Mouse (Mus musculus) embryonic facial prominence, embryonic 10.5 days (tissue): ENCODE results near the gene Gapvd1. TPM values are rescaled to one million over a fixed set of nuclear protein-coding genes. Genes with fewer than 3 reads are reported as not detected.
A peak's percentile ranks its signal among the peaks of the same experiment; 100 is the strongest.
"Not testable (repeated sequence)": the region's sequence is repeated elsewhere in the genome, so short reads cannot be mapped to it uniquely, and the experiment has no call there.

Source experiments
- DNase-seq: peaks from one replicate; pipeline ENCODE4 v3.0.0-alpha.2; 2017; ENCODE audit warnings: low spot score
- H3K27ac ChIP-seq: fragments of 300-500 bp; sonication (generic); replicated peaks from 2 replicates; pipeline ENCODE4 v1.5.1; 2016; ENCODE audit warnings: mild to moderate bottlenecking
- H3K27me3 ChIP-seq: fragments of 300-500 bp; sonication (generic); replicated peaks from 2 replicates; pipeline ENCODE4 v1.6.1; 2016; ENCODE audit warnings: low read depth, mild to moderate bottlenecking; ENCODE audit not compliant: poor library complexity, severe bottlenecking
- H3K36me3 ChIP-seq: fragments of 300-500 bp; sonication (generic); replicated peaks from 2 replicates; pipeline ENCODE4 v1.6.1; 2016; ENCODE audit warnings: mild to moderate bottlenecking, moderate library complexity
- H3K4me1 ChIP-seq: fragments of 300-500 bp; sonication (generic); 2 replicates; pipeline ENCODE4 v1.6.1; 2016
- H3K4me3 ChIP-seq: fragments of 300-500 bp; sonication (generic); 2 replicates; pipeline ENCODE4 v1.5.1; 2016; ENCODE audit warnings: mild to moderate bottlenecking, moderate library complexity
- H3K9me3 ChIP-seq: fragments of 300-500 bp; sonication (generic); 2 replicates; pipeline ENCODE4 v1.6.1; 2016; ENCODE audit warnings: mild to moderate bottlenecking
- WGBS: fragments of 180-500 bp; shearing (Covaris S2); methylation state at CpG from one replicate; pipeline ENCODE4 v1.1.7; 2016; 5-methylcytosine and 5-hydroxymethylcytosine counted together
- polyA plus RNA-seq: library from polyadenylated mRNA; unstranded; fragments of >200 nt; fragmentation: Nextera tagmentation; extraction: Ambion mirVana; gene quantifications from 2 replicates; pipeline ENCODE4 v1.2.1, GENCODE M21; 2016

Gapvd1 gene
- 80.6 and 87.1 TPM in 2 replicates for polyA plus RNA-seq

DNA sequence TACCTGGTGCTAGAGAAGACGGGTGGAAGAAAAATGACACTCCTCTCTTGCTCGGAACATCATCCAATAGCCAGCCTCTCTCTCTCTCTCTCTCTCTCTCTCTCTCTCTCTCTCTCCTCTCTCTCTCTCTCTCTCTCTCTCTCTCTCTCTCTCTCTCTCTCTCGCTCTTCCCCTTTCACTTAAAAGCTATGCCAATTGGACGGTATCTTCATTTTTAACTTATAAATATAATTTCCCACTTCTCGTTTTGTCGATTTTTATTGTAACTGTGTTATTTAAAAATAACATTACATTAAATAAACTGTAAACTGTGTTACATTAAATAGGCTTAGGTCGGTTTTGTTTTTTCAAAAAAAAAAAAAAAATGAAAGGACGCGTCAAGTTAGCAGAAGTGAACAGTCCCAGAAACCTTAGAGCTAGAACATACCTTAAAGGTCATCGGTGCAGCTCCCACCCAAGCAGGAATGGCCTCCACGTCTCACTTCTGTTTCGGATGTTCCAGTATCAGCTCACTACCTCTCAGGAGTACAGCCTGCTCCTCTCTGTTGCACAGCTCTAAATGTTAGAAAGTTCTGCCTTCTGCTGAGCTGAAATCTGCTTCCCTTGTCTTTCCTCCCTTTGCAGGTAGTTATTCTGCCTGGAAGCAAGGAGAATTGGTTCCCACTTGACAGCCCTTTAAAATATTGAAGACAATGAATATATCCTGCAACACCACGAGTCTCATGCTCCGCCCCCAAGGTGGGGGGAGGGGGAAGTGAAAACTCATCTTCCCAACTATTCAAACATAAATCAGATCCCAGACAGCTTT, at the start of gene Gapvd1:
Gene Gapvd1, minus strand, starts transcription at position 682 of the 808 bp plus-strand sequence.
- peak within 1 kb of the TSS; percentile 97 for H3K27ac ChIP-seq
- no peaks in the 10 kb centered on the region for H3K36me3 ChIP-seq
- peak; percentile 65 for DNase-seq
- H3K4me3 ChIP-seq, result peak within 1 kb of the TSS; percentile 94
- H3K9me3 ChIP-seq, result no peaks in the 10 kb centered on the region
- WGBS, result under 1% methylated on average over 14 of the region's 14 CpGs
- H3K27me3 ChIP-seq, result no peaks in the 10 kb centered on the region
- peaks cover 17% of the 10 kb centered on the region for H3K4me1 ChIP-seq

DNA sequence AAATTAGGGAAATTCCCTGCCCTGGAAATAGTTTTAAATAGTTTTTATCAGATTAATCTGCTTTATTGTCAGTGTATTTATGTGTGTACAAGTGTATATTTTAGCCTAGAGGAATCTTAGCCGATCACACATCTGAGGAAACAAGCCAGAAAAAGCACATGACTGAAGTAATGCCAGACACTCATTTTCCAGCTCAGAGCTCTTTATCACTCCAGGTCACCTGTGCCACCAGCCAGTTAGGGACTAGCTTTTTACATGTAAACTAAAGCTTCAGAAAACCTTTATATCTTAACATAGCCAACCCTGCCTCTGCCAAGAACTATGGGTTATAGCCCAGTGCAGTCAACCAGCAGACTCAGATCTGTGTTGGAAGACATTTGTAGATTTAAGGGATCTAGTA, 49.8 kb upstream of the Gapvd1 start:
- H3K9me3 ChIP-seq, result no peaks in the 10 kb centered on the region
- no peak overlapping the region for H3K4me3 ChIP-seq
- H3K27me3 ChIP-seq, result no peaks in the 10 kb centered on the region
- H3K4me1 ChIP-seq, result peaks cover 24% of the 10 kb centered on the region
- DNase-seq, result no peak
- 95% methylated on average over 1 of the region's 1 CpGs for WGBS
- H3K36me3 ChIP-seq, result peaks cover 58% of the 10 kb centered on the region
- H3K27ac ChIP-seq, result no peak overlapping the region

DNA sequence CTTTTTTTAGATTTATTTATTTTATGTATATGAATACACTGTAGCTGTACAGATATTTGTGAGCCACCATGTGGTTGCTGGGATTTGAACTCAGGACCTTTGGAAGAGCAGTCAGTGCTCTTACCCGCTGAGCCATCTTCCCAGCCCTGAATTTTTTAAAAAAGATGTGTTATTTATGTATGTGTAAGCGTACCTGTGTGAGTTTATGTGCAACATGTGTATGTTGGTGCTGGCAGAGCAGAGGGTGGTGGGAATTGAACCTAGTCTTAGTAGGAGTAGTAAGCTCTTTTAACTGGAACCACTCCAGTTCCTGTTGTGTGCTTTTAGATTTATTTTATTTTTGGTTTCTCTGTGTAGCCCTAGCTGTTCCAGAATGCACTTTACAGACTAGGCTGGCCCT, 49.1 kb upstream of the Gapvd1 start:
- no peaks in the 10 kb centered on the region for H3K27me3 ChIP-seq
- peak overlapping the region; percentile 69; the same call in 1 of the 2 replicates for H3K4me3 ChIP-seq
- peaks cover 51% of the 10 kb centered on the region for H3K36me3 ChIP-seq
- no peaks in the 10 kb centered on the region for H3K9me3 ChIP-seq
- WGBS, result 96% methylated on average over 2 of the region's 2 CpGs
- peaks cover 26% of the 10 kb centered on the region for H3K4me1 ChIP-seq
- H3K27ac ChIP-seq, result no peak overlapping the region
- DNase-seq, result no peak

DNA sequence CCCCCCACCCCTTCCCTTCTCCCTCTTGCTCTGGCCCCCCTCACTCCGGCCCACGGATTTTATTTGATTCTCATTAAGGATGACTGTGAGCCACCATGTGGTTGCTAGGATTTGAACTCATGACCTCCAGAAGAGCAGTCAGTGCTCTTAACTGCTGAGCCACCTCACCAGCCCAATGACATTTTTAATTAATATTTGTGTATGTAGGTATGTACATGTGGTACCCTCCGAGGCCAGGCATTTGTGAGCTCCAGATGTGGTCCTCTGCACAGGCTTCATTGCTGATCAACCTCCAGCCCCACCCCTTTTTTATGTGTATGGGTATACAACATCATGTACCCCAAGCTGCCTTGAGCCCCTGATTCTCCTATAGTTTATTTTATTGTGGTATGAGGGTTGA, 48.7 kb upstream of the Gapvd1 start:
- peaks cover 30% of the 10 kb centered on the region for H3K4me1 ChIP-seq
- WGBS, result 82% methylated on average over 3 of the region's 3 CpGs
- no peaks in the 10 kb centered on the region for H3K27me3 ChIP-seq
- DNase-seq, result no peak
- no peak overlapping the region for H3K27ac ChIP-seq
- H3K36me3 ChIP-seq, result peaks cover 47% of the 10 kb centered on the region
- H3K4me3 ChIP-seq, result peak overlapping the region; percentile 69
- no peaks in the 10 kb centered on the region for H3K9me3 ChIP-seq

DNA sequence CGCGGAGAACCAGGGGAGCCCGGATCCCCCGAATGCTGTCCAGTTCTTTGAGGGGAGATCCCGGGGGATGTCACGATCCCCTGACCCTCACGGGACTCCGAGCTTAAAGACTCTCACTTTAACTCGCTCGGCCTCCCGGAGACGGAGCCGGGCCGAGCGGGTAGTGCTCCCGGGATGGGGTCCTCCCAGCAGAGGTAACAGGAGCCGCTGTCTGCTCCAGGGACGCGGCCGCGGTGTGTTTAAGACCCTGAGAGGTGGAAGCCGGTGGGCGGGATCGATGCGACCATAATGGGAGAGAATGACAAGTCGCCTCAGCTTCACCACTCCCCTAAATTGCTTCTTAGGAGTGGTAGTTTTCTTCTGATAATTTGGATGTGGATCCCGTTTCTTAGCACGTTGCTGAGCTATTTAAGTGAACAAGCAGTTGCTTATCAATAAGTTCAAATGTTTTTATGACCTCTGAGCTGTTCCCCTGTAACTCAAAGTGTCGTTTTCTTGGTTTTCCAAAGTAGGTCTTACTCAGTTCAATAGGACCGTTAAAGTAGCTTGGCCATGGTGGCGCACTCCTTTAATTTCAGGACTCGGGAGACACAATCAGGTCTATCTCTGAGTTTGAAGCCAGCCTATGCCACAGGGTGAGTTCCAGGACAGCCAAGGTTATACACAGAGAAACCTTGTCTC, 47.7 kb upstream of the Gapvd1 start:
- under 1% methylated on average over 32 of the region's 32 CpGs for WGBS

DNA sequence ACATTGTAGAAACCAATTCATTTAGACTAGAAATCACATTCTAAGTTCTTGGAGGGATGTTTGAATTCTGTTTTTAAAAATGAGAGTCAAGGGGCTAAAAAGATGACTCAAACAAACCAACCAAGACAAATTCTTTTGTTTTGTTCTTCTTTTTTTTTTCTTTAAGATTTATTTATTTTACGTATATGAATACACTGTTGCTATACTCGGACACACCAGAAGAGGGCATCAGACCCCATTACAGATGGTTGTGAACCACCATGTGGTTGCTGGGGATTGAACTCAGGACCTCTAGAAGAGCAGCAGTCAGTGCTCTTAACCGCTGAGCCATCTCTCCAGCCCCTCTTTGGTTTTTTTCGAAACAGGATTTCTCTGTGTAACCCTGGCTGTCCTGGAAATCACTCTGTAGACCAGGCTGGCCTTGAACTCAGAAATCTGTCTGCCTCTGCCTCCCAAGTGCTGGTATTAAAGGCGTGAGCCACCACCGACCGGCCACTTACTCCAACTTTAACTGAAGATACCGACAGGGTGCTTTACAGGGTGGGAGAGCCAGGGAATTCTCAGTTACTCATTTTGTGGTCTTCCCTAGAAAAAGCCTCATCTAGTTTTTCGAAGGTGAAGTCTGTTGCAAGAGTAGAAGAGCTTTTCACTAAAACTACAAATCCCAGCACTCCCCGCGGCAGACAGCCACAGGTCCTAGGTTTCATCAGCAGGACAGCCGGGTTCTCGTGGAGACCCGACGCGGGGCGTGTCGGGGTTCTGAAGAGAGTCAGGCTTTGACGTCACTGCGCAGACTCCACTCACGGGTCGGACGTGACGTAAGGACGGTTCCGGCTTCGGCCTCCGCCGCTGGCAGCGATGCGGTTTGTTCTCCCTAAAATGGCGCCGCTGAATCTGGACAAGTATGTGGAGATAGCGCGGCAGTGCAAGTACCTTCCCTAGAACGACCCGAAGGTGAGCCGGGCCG, 46.8 kb upstream of the Gapvd1 start:
- peak overlapping the region; percentile 69 for H3K4me3 ChIP-seq
- 5% methylated on average over 39 of the region's 39 CpGs for WGBS
- H3K9me3 ChIP-seq, result no peaks in the 10 kb centered on the region
- DNase-seq, result peak; percentile 98
- H3K27ac ChIP-seq, result peak overlapping the region; percentile 90
- H3K27me3 ChIP-seq, result no peaks in the 10 kb centered on the region
- H3K36me3 ChIP-seq, result peaks cover 33% of the 10 kb centered on the region
- H3K4me1 ChIP-seq, result peaks cover 34% of the 10 kb centered on the region

More for the DNA sequence above, 47.7 kb upstream of the Gapvd1 start:
- Histone ChIP-seq H3K27ac (peak overlapping the region; percentile 90), H3K4me1 (peaks cover 34% of the 10 kb centered on the region), H3K4me3 (peak overlapping the region; percentile 69), H3K36me3 (peaks cover 39% of the 10 kb centered on the region)
- not testable (repeated sequence) for H3K9me3 ChIP-seq, H3K27me3 ChIP-seq
- peak; percentile 43 for DNase-seq

DNA sequence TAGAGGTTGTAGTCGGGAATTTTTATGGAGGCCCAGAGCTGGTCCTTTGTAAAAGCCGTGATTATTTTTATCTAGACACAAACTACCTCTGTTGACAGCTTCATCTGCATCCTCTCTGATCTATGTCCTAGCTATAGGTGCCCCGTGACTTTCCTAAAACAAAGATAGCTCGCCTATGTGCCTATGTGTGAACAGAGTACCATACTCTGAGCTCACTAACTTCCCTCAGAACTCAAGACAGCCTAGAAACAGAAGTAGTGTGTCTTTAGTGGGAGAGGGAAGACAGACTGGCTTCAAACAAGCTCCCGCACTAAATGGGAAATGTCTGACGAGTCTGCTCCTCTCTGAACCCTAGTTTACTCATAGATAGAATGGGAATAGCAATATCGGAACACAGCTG, 45.3 kb upstream of the Gapvd1 start:
- no peak overlapping the region for H3K27ac ChIP-seq
- DNase-seq, result no peak
- H3K36me3 ChIP-seq, result peaks cover 33% of the 10 kb centered on the region
- no peaks in the 10 kb centered on the region for H3K9me3 ChIP-seq
- peaks cover 34% of the 10 kb centered on the region for H3K4me1 ChIP-seq
- H3K27me3 ChIP-seq, result no peaks in the 10 kb centered on the region
- H3K4me3 ChIP-seq, result peak overlapping the region; percentile 79
- 80% methylated on average over 7 of the region's 7 CpGs for WGBS

DNA sequence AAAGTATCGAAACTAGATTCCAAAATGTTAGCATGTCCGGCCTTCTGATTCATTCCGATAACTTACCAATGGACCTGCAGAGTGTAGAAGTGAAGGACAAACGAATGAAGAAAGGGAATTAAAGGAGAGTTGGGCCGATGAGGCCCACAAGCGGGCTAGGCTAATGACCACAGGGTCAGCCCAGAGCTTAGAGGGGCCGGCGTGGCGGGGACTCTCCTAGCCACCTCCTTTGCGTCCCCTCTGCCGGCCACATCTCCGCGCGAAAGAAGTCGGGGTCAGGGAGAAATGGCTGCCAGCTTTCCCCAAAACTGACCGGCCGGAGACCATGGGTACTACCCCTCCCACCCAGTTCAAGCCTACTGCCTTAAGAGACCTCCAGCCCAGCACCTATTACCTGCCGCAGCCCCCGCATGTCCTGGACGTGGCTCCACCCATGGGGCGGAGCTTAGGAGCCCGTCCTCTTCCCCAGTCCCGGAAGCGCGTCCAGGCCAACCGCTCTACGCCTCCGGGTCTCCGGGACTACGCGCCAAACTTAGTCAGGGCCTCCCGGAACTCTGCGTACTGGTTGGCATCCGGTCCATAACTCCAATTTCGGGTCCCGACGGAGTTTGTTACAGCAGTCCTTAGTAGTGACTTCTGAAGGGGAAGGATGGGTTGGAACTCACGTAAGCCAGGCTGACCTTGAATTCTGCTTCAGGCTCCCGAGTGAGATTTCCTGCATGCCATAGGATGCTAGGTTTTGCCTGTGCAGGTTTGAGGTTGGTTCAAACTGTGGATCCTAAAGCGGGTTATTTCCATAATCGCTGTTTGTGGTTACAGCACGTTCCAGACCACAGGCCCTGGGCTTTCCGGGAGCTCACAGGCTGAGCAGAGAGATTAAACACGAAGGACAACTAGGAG, 44.6 kb upstream of the Gapvd1 start, which contains the start of gene Rabepk:
Gene Rabepk, minus strand, starts transcription at position 556 of the 900 bp plus-strand sequence.
- peaks cover 34% of the 10 kb centered on the region for H3K4me1 ChIP-seq
- peak within 1 kb of the TSS; percentile 79 for H3K4me3 ChIP-seq
- H3K36me3 ChIP-seq, result peaks cover 35% of the 10 kb centered on the region
- H3K9me3 ChIP-seq, result no peaks in the 10 kb centered on the region
- DNase-seq, result peak; percentile 88
- H3K27me3 ChIP-seq, result no peaks in the 10 kb centered on the region
- H3K27ac ChIP-seq, result peak within 1 kb of the TSS; percentile 86
- WGBS, result 5% methylated on average over 44 of the region's 44 CpGs

DNA sequence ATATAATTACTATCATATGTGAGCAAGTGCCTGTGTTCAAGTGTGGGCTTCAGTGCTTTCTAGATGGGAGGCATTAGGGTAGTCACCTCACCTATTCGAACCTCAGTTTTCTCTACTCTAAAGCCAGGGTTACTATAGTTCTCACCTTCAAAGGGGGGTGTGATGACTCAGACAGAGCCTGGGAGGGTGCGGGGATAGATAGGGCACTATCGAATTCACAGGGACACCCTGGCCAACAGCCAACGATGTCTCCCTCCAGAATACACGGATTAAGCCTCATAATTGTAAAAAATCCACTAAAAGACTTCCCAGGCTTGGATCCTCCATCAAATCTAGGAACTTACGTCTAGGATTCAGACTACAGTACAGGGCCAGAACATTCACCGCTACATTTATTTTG, 40.4 kb upstream of the Gapvd1 start:
- no peak for DNase-seq

DNA sequence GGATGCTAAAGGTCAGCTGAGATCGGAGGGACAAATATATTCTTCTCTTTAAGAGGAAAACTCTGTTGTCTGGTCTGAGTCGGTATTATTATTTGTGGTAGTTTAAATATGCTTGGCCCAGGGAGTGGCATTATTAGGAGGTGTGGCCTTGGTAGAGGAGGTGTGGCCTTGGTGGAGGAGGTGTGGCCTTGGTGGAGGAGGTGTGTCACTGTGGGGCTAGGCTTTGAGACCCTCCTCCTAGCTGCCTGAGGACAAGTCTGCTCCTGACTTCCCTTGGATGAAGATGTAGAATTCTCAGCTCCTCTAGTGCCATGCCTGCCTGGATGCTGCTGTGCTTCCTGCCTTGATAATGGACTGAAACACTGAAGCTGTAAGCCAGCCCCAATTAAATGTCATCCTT, 39.5 kb upstream of the Gapvd1 start:
- Histone ChIP-seq H3K9me3 (no peaks in the 10 kb centered on the region), H3K36me3 (peaks cover 54% of the 10 kb centered on the region), H3K4me3 (no peak overlapping the region), H3K27me3 (no peaks in the 10 kb centered on the region), H3K4me1 (peaks cover 10% of the 10 kb centered on the region), H3K27ac (no peak overlapping the region)
- no peak for DNase-seq
- 88% methylated on average over 2 of the region's 2 CpGs for WGBS

More for the DNA sequence above, 40.4 kb upstream of the Gapvd1 start:
- 92% methylated on average over 7 of the region's 7 CpGs for WGBS
- H3K27me3 ChIP-seq, result no peaks in the 10 kb centered on the region
- peaks cover 46% of the 10 kb centered on the region for H3K36me3 ChIP-seq
- H3K27ac ChIP-seq, result no peak overlapping the region
- peaks cover 16% of the 10 kb centered on the region for H3K4me1 ChIP-seq
- H3K4me3 ChIP-seq, result no peak overlapping the region
- H3K9me3 ChIP-seq, result no peaks in the 10 kb centered on the region

DNA sequence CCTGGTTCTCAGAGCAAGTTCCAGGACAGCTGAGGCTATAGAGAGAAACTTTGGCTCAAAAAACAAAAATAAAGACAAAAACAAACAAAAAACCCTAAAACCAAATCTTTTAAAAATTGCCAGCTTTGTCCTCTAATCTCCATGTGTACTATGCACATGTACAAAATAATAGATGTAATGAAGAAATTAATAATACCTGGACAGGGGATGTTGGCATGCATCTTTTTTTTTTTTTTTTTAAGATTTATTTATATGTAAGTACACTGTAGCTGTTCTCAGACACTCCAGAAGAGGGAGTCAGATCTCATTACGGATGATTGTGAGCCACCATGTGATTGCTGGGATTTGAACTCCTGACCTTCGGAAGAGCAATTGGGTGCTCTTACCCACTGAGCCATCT, 37.5 kb upstream of the Gapvd1 start:
- not testable (repeated sequence) for H3K4me1 ChIP-seq, DNase-seq, H3K9me3 ChIP-seq, H3K4me3 ChIP-seq, H3K27ac ChIP-seq, H3K27me3 ChIP-seq
- peaks cover 70% of the 10 kb centered on the region for H3K36me3 ChIP-seq
- 87% methylated on average over 2 of the region's 2 CpGs for WGBS
